Mouse (Mus musculus) CH12F3 (cell line): ENCODE measurements around the gene Syn3.
"Not testable (repeated sequence)": the region's sequence is repeated elsewhere in the genome, so short reads cannot be mapped to it uniquely, and the experiment has no call there.

Source experiments
- in situ Hi-C: fragments of 300-500 bp; cut with MboI; formaldehyde crosslinking; loops from 2 replicates; pipeline ENCODE4 v1.14.3; 2020; ENCODE audit warnings: low sequenced_read_pairs

The Syn3 gene

GRCm38 (mm10) chr10:86124115-86124514 is 374.6 kb downstream of the Syn3 start:
- in situ Hi-C loops, result no loop called here

- in situ Hi-C loops, result no loop called here
These were observed 375.5 kb downstream of the Syn3 start for GRCm38 (mm10) chr10:86123224-86123623.

DNA sequence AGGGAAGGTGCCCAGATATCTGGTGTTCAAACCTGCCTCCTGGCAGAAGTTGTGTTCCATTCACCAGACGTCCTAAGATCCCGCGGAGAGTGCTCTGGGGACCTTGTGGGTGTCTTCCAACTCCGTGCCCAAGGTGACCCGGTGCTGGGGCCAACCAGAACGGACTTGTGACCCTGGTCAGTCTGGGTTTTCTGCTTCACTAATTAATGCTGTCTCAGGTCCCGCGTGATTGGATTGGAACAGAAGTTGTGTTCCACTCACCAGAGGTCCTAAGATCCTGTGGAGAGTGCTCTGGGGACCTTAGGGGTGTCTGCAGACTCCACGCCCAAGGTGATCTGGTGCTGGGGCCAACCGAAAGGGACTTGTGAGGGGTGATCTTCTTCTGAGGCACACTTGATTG is 376.2 kb downstream of the Syn3 start:
- in situ Hi-C loops, result not testable (repeated sequence)

DNA sequence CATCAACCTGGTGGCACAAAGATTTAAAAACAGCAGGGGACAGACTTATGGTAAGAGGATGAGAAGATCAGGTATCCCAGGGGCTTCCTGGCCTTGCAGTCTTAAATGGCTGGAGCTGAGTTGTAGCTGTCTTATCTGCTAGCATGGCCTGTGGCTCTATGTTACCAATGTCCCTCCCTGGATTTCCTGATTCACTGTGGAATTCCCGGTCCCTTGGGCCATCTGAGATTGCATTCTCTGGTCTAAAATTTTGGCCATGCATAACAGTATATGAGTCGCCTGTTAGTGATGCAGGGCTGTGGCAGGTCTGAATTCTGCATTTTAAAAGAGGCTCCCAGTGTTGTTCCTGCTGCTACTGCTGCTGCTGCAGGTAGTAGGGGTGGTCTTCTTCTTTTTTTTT is 382.4 kb downstream of the Syn3 start:
- in situ Hi-C loops, result no loop called here

DNA sequence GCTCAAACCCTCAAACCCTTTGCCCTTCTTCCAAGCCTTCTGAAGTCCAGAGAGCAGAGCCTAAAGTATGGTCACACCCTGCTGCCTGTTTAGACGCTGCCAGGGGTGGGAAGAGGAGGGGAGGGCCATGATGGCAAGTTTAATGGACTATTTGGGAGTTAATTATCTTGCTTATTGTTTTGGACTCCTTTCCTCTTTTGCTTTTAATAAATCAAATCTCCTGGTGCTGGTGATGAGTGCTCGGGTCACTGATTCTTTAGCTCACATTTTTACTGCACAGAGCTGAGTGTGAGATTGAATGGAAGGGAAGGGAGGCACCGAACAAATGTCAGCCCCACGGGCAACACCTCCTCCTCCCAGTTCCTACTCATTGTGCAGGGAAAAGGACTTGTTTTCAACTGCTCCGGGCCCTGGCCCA is 384.3 kb downstream of the Syn3 start:
- in situ Hi-C loops, result no loop called here

GRCm38 (mm10) chr10:86108797-86109196 is 389.9 kb downstream of the Syn3 start:
- in situ Hi-C loops, result no loop called here

GRCm38 (mm10) chr10:86107681-86108080 is 391.0 kb downstream of the Syn3 start:
- in situ Hi-C loops, result no loop called here

DNA sequence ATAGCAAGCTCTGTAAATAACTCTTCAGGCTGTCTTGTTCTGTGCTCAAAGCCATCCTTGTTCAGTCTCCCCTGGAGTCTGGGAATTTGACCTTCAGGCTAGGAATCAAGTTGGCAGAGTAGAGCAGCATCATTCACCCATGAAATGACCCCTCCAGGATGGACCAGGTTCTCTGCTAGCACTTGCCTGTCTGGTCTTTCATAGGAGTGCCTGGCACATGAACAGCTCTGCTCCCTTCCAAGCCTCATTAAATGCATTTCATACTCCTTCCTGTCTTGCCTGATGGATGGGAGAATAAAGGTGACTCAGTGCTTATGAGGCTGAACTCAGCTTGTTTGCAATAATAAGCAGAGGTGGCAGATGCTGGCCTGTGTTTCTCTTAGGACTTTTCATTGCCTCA is 394.7 kb downstream of the Syn3 start:
- in situ Hi-C loops, result no loop called here

DNA sequence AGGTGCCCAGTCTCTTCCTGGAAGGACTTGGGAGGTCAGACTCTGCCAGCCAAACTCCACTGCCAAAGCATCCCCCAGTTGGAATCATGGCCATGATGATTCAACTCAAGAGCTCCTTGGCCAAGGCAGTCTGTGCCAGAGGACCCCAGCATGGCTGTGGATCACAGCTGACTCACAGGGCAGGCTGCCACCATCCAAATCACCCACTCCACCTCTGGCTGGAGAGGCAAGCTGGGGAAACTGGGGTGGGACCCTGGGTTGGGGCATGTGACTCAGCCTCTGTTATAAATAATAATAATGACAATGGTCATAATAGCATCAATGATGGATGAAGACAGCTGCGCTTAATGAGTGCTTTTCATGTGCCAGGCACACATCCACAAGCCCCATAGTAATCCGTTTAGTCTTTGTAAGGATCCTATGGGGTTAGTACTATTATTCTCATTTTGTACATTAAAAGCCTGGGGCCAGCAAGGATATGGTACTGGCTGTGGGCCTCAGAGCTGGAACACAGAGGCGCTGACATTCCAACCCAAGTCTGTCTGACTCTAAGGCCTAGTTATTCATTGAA is 398.3 kb downstream of the Syn3 start:
- in situ Hi-C loops, result no loop called here

DNA sequence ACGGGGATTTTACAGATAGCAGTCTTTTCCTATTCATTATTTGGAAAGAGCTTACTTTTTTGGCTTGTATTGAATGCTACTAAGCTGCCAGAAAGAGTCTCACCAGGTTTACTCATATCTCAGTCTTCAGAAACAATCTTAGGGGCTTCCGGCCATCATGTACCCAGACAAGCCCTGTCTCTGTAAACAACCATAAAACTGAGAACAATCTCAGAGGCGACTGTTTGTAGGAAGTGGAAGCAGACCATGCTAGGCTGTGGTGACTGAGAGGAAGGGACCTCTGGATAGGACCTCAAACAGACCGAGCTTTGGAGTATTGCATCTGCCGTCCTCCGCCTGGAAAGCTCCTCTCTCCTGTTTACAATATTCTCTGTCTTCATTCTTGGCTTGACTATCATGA is 400.3 kb downstream of the Syn3 start:
- in situ Hi-C loops, result no loop called here

DNA sequence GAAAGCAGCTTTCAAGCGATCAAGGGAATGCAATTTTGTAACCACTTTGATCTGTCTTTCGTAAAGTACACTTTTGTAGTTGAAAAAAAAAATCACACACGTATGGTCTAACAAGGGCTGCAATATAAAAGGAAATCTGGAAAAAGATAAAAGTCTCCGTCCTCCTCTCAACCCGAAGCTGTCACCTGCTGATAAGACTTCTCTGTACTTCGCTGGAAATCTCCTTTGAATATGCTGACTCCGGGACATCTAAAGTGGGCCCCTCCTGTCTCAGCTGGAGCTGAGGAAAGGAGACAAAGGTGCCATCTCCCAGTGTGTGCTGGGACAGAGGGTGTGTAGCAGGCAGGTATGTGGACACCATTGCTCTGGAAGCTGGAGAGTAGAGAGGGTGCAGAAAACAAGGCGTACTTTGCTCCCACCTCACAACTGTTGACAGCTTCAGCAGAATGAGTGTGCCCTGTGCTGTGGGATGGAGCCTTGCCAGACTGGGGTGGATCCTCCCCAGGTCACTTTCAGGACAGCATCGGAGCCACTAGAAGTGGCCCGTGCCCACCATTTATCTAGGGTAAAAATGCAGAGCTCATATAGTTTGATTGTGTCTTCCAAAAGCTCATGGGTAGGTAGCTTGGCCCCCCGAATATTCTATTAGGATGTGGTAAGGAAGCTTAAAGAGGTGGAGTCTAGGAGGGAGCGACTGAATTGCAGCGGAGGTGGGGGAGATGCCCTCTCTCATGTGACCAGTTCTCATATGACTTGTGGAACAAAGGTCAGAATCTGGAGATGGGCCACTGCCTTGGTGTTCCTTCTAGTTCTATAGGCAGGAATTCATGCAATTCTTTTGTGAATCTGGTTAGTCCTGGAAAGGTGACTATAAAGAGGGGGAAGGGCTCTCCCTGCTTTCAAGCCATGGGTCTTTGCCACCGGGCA is 405.3 kb downstream of the Syn3 start:
- in situ Hi-C loops, result no loop called here

GRCm38 (mm10) chr10:86091919-86092318 is 406.8 kb downstream of the Syn3 start:
- in situ Hi-C loops, result no loop called here

DNA sequence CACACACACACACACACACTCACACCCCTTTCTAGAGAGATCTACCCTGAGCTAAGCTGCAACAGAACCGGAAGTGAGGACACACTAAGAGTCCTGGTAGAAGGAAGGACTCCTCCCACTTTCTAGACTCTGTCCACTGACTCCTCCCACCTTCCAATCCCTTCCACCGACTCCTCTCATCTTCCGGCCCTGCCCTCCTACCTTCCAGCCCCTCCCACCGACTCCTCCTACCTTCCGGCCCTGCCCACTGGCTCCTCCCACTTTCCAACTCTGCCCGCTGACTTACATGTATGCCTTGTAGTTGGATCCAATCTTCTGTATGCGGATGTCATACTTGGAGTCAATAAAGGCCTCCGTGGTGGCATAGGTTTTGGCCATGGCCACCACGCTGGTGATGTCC is 418.8 kb downstream of the Syn3 start:
- in situ Hi-C loops, result loop anchor here (10.0 kb wide), 1 partner anchor 365 kb away; no protein-coding TSS in a partner anchor

- in situ Hi-C loops, result loop anchor here (10.0 kb wide), 1 partner anchor 366 kb away; no protein-coding TSS in a partner anchor
These were observed 419.9 kb downstream of the Syn3 start for GRCm38 (mm10) chr10:86078761-86079160.

- in situ Hi-C loops, result loop anchor here (10.0 kb wide), 1 partner anchor 368 kb away; no protein-coding TSS in a partner anchor
These were observed 421.4 kb downstream of the Syn3 start for GRCm38 (mm10) chr10:86077272-86077671.

DNA sequence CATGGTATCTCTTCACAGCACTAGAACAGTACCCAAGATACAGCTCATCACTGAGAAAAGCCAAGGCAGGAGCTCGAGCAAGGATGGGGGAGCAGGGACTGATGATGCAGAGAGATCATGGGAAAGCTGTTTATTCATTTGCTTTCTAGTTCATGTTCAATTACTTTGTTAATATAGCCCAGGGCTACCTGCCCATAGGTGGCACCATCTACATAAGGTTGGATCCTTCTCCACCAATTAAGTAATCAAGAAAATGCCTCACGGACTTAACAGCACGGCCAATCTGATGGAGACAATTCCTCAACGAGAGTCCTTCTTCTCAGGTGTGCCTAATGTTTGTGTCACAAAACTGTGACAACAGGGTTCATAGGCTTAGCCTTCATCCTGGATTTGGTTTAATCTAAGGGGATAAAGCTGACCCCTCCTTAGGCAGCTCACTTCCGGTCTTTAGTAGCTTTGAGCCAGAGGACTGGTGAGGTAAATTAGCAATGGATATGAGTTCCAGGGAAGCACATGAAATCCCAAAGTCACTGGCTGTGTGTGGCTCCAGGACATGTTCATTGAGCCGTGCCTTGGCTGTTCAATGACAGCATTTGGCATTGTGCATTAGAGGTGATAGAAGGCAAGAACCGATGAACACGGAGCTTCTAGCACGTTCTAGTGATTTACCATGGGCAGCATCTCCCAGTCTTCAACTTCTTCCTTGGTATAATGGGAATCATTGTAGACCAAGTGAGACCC is 423.6 kb downstream of the Syn3 start:
- in situ Hi-C loops, result loop anchor here (10.0 kb wide), 1 partner anchor 370 kb away; no protein-coding TSS in a partner anchor

DNA sequence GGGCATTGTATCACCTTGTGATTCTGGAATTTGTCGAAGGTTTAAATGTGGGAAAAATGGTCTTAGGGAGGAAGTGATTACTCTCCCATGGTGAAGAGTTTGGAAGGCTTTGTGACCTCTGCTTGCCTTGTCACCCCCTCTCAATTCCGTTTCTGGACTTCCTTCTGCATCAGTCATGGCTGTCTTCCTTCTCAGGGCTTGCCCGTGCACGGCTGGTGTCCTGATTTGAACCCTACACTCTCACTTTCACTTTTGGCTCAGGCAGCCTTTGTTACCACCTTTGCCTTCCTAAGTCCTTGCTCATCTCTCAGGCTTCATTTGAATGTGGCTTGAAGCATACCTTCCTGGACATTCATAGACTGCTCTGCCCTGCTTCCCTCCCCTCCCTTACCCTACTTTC is 424.6 kb downstream of the Syn3 start:
- in situ Hi-C loops, result loop anchor here (10.0 kb wide), 1 partner anchor 371 kb away; no protein-coding TSS in a partner anchor

DNA sequence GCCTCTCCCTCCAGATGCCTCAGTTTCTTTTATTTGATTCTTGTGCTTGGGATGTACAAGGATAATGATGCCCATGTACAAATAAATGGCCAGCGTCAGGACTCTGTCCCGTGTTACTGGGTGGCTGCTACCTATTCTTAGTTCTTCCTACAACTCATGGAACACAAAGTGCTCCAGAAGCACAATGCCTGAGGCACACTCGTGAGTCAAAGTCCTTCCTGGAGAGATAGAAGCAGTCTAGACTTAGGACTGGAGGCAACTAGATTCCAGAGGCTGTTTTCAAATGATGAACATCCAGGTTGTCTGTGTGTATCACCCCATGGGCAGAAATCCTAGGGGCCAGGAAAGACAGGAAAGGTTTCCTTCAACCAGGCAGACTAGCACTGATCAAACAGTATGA is 427.9 kb downstream of the Syn3 start:
- in situ Hi-C loops, result loop anchor here (10.0 kb wide), 1 partner anchor 374 kb away; no protein-coding TSS in a partner anchor

DNA sequence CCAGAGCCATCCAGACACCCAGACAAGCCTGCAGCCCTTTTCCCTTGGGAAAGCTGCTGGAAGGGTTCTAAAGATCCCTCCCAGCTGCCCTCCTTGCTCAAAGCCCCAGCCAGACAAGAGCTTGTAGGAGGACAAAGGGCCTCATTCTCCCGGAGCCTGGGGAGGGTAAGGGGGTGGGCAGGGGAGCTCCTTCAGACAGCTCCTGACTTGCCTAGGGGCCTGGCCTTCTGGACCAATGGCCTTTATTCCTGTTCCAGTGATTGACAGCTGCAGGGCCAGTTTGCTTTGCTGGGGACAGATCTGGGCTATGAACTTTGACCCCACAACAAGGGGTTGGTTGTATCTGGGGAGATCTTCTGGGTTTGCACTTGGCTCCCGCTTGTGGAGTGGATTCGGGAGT is 429.4 kb downstream of the Syn3 start:
- in situ Hi-C loops, result no loop called here

DNA sequence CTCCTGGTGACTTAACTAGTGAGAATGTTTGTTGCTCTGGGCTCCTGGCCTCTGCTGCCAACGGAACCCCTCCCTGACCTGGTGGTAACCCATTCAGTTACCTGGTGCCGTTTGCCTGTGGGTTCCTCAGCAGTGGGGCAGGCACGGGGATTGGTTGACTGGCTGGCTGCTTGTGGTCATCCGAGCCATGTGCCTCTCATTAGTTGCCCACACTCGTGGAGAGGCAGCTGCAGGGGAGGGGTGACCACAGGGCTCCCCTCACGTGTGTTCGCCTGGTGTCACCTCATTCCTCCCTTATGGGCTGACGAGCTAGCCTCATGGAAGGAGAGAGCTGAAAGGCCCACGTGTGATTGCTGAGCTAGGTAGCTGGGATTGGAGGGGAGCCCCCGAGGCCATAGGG is 430.8 kb downstream of the Syn3 start:
- in situ Hi-C loops, result no loop called here

DNA sequence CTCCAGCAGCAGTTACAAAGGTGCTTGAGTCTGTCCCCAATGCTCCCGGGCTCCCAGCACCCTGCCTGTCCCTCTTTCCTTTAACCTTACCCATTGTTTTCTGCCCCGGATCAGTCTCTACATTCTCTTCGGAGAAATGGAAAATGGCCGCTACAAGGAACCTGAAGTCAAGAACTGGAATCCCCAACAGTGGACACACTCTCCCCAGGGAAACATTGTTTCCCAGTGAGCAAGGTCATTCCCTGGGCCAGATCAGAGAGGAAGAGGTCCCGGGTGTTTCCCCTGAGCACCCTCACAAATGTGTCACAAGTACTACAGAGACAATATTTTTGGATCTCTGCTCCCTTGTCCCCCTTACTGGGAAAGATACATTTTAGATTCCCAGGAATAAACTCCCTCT is 432.0 kb downstream of the Syn3 start:
- in situ Hi-C loops, result no loop called here
